Mouse (Mus musculus) CH12.LX (cell line): ENCODE measurements around the gene Ppil6. TPM values are rescaled to one million over a fixed set of nuclear protein-coding genes. Genes with fewer than 3 reads are reported as not detected.

Experiments
- DNase-seq: peaks from one replicate; pipeline ENCODE4 v3.0.0-alpha.2; 2013; ENCODE audit errors: extremely low read depth
- H3K27ac ChIP-seq: 2 replicates; pipeline ENCODE4 v1.5.1; 2012; ENCODE audit warnings: low read depth, mild to moderate bottlenecking, control low read depth, moderate library complexity; ENCODE audit not compliant: insufficient read depth
- H3K27me3 ChIP-seq: replicated peaks from 2 replicates; pipeline ENCODE3; 2012; ENCODE audit warnings: inconsistent platforms
- H3K36me3 ChIP-seq, 2 experiments: replicated peaks in 1 of 2; 2 replicates each; pipeline versions ENCODE3 to v1.6.1; 2012; ENCODE audit warnings: inconsistent platforms in 1 of 2, low read length in 1 of 2, mild to moderate bottlenecking in 1 of 2, mixed read lengths in 1 of 2, moderate library complexity in 1 of 2; ENCODE audit not compliant: control insufficient read depth in 1 of 2, insufficient read depth in 1 of 2
- H3K4me1 ChIP-seq, 2 experiments: 2 replicates each; pipeline ENCODE4 v1.6.1; 2012; ENCODE audit warnings: inconsistent platforms in 1 of 2, moderate library complexity in 1 of 2; ENCODE audit not compliant: insufficient read depth in 2 of 2, control insufficient read depth in 1 of 2
- H3K4me2 ChIP-seq: 2 replicates; pipeline ENCODE4 v1.6.1; 2012; ENCODE audit warnings: low read depth, mild to moderate bottlenecking, control low read depth; ENCODE audit not compliant: poor library complexity, insufficient read depth, severe bottlenecking
- H3K4me3 ChIP-seq, 3 experiments: fragments of 150-350 bp in 1 of 3; sonication (generic) in 1 of 3; replicated peaks in 1 of 3; 2 replicates each; pipeline versions ENCODE3 to v1.5.1; 2011 to 2012; ENCODE audit warnings: low read depth in 2 of 3, low read length in 2 of 3, mild to moderate bottlenecking in 2 of 3, moderate library complexity in 2 of 3, control low read depth in 1 of 3, improper control_type of control experiment in 1 of 3, inconsistent platforms in 1 of 3, mixed read lengths in 1 of 3; ENCODE audit not compliant: poor library complexity in 1 of 3
- H3K79me2 ChIP-seq: replicated peaks from 2 replicates; pipeline ENCODE4 v1.6.1; 2012; ENCODE audit warnings: mild to moderate bottlenecking, moderate library complexity; ENCODE audit not compliant: control insufficient read depth, poor library complexity, insufficient read depth, severe bottlenecking; ENCODE audit errors: extremely low read depth
- H3K9ac ChIP-seq: 2 replicates; pipeline ENCODE4 v1.6.1; 2012; ENCODE audit warnings: low read depth, mild to moderate bottlenecking, control low read depth, moderate library complexity; ENCODE audit not compliant: insufficient read depth
- H3K9me3 ChIP-seq: replicated peaks from 2 replicates; pipeline ENCODE3; 2012; ENCODE audit warnings: low read length, inconsistent platforms, mixed read lengths
- CHD1 ChIP-seq: IDR thresholded peaks from 2 replicates; pipeline ENCODE4 v1.6.1; 2012; ENCODE audit warnings: low read depth, low read length, improper control_type of control experiment, inconsistent platforms
- CHD2 ChIP-seq: IDR thresholded peaks from 2 replicates; pipeline ENCODE4 v1.6.1; 2011; ENCODE audit warnings: low read length, improper control_type of control experiment
- CTCF ChIP-seq, 2 experiments: IDR thresholded peaks in 1 of 2; conservative IDR thresholded peaks in 1 of 2; 2 replicates each; pipeline ENCODE4 v1.5.1; 2011 to 2012; ENCODE audit warnings: low read depth in 2 of 2, low read length in 2 of 2, improper control_type of control experiment in 1 of 2, inconsistent platforms in 1 of 2, mild to moderate bottlenecking in 1 of 2, moderate library complexity in 1 of 2
- E2F4 ChIP-seq: IDR thresholded peaks from 2 replicates; pipeline ENCODE4 v1.6.1; 2011; ENCODE audit warnings: low read depth, low read length, improper control_type of control experiment; ENCODE audit not compliant: insufficient replicate concordance
- ELF1 ChIP-seq: IDR thresholded peaks from 2 replicates; pipeline ENCODE4 v1.6.1; 2014; ENCODE audit warnings: low read depth, mild to moderate bottlenecking, inconsistent platforms, low read length, improper control_type of control experiment
- ETS1 ChIP-seq: conservative IDR thresholded peaks from 2 replicates; pipeline ENCODE4 v1.6.1; 2012; ENCODE audit warnings: low read depth, mild to moderate bottlenecking, inconsistent platforms, low read length, improper control_type of control experiment, moderate library complexity
- GABPA ChIP-seq: IDR thresholded peaks from 2 replicates; pipeline ENCODE4 v1.6.1; 2012; ENCODE audit warnings: low read depth, low read length, improper control_type of control experiment, inconsistent platforms; ENCODE audit not compliant: insufficient replicate concordance
- HCFC1 ChIP-seq: IDR thresholded peaks from 2 replicates; pipeline ENCODE4 v1.6.1; 2012; ENCODE audit warnings: low read depth, mild to moderate bottlenecking, inconsistent platforms, low read length, improper control_type of control experiment
- JUN ChIP-seq: IDR thresholded peaks from 2 replicates; pipeline ENCODE4 v1.6.1; 2011; ENCODE audit warnings: low read depth, mild to moderate bottlenecking, low read length, improper control_type of control experiment, moderate library complexity; ENCODE audit not compliant: insufficient read depth
- JUND ChIP-seq: conservative IDR thresholded peaks from 2 replicates; pipeline ENCODE4 v1.6.1; 2011; ENCODE audit warnings: low read depth, low read length, improper control_type of control experiment
- KAT2A ChIP-seq: IDR thresholded peaks from 2 replicates; pipeline ENCODE4 v1.6.1; 2012; ENCODE audit warnings: low read length, improper control_type of control experiment, inconsistent platforms; ENCODE audit not compliant: insufficient replicate concordance
- MAFK ChIP-seq: IDR thresholded peaks from 2 replicates; pipeline ENCODE4 v1.6.1; 2011; ENCODE audit warnings: low read length, improper control_type of control experiment; ENCODE audit not compliant: insufficient replicate concordance
- MAX ChIP-seq: IDR thresholded peaks from 2 replicates; pipeline ENCODE4 v1.6.1; 2011; ENCODE audit warnings: low read length, improper control_type of control experiment
- MYC ChIP-seq: IDR thresholded peaks from 2 replicates; pipeline ENCODE4 v1.6.1; 2011; ENCODE audit warnings: low read depth, mild to moderate bottlenecking, improper control_type of control experiment, low read length
- NELFE ChIP-seq: IDR thresholded peaks from 2 replicates; pipeline ENCODE4 v1.6.1; 2011; ENCODE audit warnings: low read depth, low read length, improper control_type of control experiment
- NRF1 ChIP-seq: IDR thresholded peaks from 2 replicates; pipeline ENCODE4 v1.6.1; 2014; ENCODE audit warnings: low read depth, mild to moderate bottlenecking, inconsistent platforms, low read length, improper control_type of control experiment, moderate library complexity
- POLR2A ChIP-seq: IDR thresholded peaks from 2 replicates; pipeline ENCODE4 v1.6.1; 2011; ENCODE audit warnings: low read depth, mild to moderate bottlenecking, improper control_type of control experiment, low read length
- POLR2AphosphoS2 ChIP-seq: IDR thresholded peaks from 2 replicates; pipeline ENCODE4 v1.6.1; 2011; ENCODE audit warnings: low read depth, low read length, improper control_type of control experiment
- RAD21 ChIP-seq: IDR thresholded peaks from 2 replicates; pipeline ENCODE4 v1.6.1; 2011; ENCODE audit warnings: low read depth, mild to moderate bottlenecking, low read length, improper control_type of control experiment, moderate library complexity
- RCOR1 ChIP-seq: conservative IDR thresholded peaks from 2 replicates; pipeline ENCODE4 v1.6.1; 2012; ENCODE audit warnings: low read depth, mild to moderate bottlenecking, inconsistent platforms, low read length, improper control_type of control experiment
- SIN3A ChIP-seq: IDR thresholded peaks from 2 replicates; pipeline ENCODE4 v1.6.1; 2012; ENCODE audit warnings: low read length, improper control_type of control experiment, inconsistent platforms
- SMC3 ChIP-seq: IDR thresholded peaks from 2 replicates; pipeline ENCODE4 v1.6.1; 2011; ENCODE audit warnings: low read depth, low read length, improper control_type of control experiment
- TCF12 ChIP-seq: IDR thresholded peaks from 2 replicates; pipeline ENCODE4 v1.6.1; 2014; ENCODE audit warnings: low read depth, mild to moderate bottlenecking, inconsistent platforms, low read length, improper control_type of control experiment
- UBTF ChIP-seq: IDR thresholded peaks from 2 replicates; pipeline ENCODE4 v1.6.1; 2012; ENCODE audit warnings: low read depth, mild to moderate bottlenecking, inconsistent platforms, low read length, improper control_type of control experiment, moderate library complexity
- USF1 ChIP-seq: IDR thresholded peaks from 2 replicates; pipeline ENCODE4 v1.6.1; 2014; ENCODE audit warnings: low read depth, mild to moderate bottlenecking, inconsistent platforms, low read length, improper control_type of control experiment
- USF2 ChIP-seq: conservative IDR thresholded peaks from 2 replicates; pipeline ENCODE4 v1.6.1; 2011; ENCODE audit warnings: low read depth, low read length, improper control_type of control experiment
- ZC3H11A ChIP-seq: IDR thresholded peaks from 2 replicates; pipeline ENCODE4 v1.6.1; 2012; ENCODE audit warnings: low read depth, mild to moderate bottlenecking, inconsistent platforms, low read length, improper control_type of control experiment
- ZMIZ1 ChIP-seq: IDR thresholded peaks from 2 replicates; pipeline ENCODE4 v1.6.1; 2012; ENCODE audit warnings: low read depth, mild to moderate bottlenecking, inconsistent platforms, low read length, improper control_type of control experiment
- ZNF384 ChIP-seq: IDR thresholded peaks from 2 replicates; pipeline ENCODE4 v1.6.1; 2012; ENCODE audit warnings: low read depth, low read length, improper control_type of control experiment, inconsistent platforms
- dilution Hi-C: fragments of 300-500 bp; cut with MboI; formaldehyde crosslinking; loops from 2 replicates; pipeline ENCODE4 v1.14.3; 2020; ENCODE audit warnings: low sequenced_read_pairs; ENCODE audit not compliant: extremely low pct_unique_long_range_greater_than_20kb, extremely low pct_ligation_motif_present
- in situ Hi-C: fragments of 300-500 bp; cut with MboI; formaldehyde crosslinking; loops from 3 replicates; pipeline ENCODE4 v1.14.3; 2019; ENCODE audit warnings: low sequenced_read_pairs, low pct_ligation_motif_present, low pct_unique_long_range_greater_than_20kb, mixed read lengths
- polyA plus RNA-seq: library from polyadenylated mRNA; unstranded; fragments of >175 nt; gene quantifications from 2 replicates; pipeline ENCODE4 v1.2.1, GENCODE M21; 2012; ENCODE audit warnings: low read depth; ENCODE audit not compliant: insufficient read length
- total RNA-seq, 2 experiments: library from RNA; depleted of rRNA; stranded (reverse); fragments of 300-350 nt in 1 of 2; fragments of >200 nt in 1 of 2; gene quantifications; 2 replicates each; pipeline ENCODE4 v1.2.3; 2012 to 2014

Gene Ppil6
- total and polyA plus RNA-seq, 3 experiments, result not detected

GRCm38 (mm10) chr10:41474981-41475391 is 15.3 kb upstream of the Ppil6 start:
- no peaks in the 10 kb centered on the region for H3K27me3 ChIP-seq
- H3K27ac ChIP-seq, result peak overlapping the region; percentile 42; the same call in 1 of the 2 replicates
- peaks cover 10 to 21% of the 10 kb centered on the region in 2 experiments for H3K36me3 ChIP-seq
- dilution Hi-C loops, result no loop called here
- in situ Hi-C loops, result no loop called here
- peaks cover 13 to 61% of the 10 kb centered on the region in 2 experiments for H3K4me1 ChIP-seq
- TF ChIP-seq CTCF (conservative IDR thresholded peaks at IDR 0.05 in 1 of 2, IDR thresholded peaks at IDR 0.05 in 1 of 2; ENCODE audit: low read depth in 2 of 2, low read length in 2 of 2) (no peak), CHD1 (no peak), JUN (no peak), HCFC1 (0 out of 2 replicates have a peak, but pooled peaks have one; percentile 4), SMC3 (no peak), USF1 (no peak), USF2 (no peak), E2F4 (no peak), TCF12 (0 out of 2 replicates have a peak, but pooled peaks have one; percentile 10), RCOR1 (no peak), POLR2A (no peak), POLR2AphosphoS2 (no peak), MAFK (no peak), NRF1 (no peak)
- H3K9ac ChIP-seq, result peak overlapping the region; percentile 61
- no peaks in the 10 kb centered on the region for H3K9me3 ChIP-seq
- H3K4me2 ChIP-seq, result peak overlapping the region; percentile 69
- no peak for DNase-seq
- H3K4me3 ChIP-seq, result no peak overlapping the region
- H3K79me2 ChIP-seq, result 0 out of 2 replicates have a peak, but pooled peaks cover 2% of the 10 kb centered on the region

GRCm38 (mm10) chr10:41476171-41477017 is 13.8 kb upstream of the Ppil6 start, which contains the start of gene Mical1:
TSS of gene Mical1 (plus strand) at chr10:41476314.
- Histone ChIP-seq H3K27ac (peak within 1 kb of the TSS; percentile 57), H3K4me3 (peak within 1 kb of the TSS; percentile 67 to 88 (median 79)), H3K4me1 (peaks cover 7 to 50% of the 10 kb centered on the region in 2 experiments), H3K36me3 (peaks cover 20 to 35% of the 10 kb centered on the region in 2 experiments), H3K27me3 (no peaks in the 10 kb centered on the region), H3K4me2 (peak within 1 kb of the TSS; percentile 89), H3K9me3 (no peaks in the 10 kb centered on the region), H3K79me2 (0 out of 2 replicates have a peak, but pooled peaks cover 2% of the 10 kb centered on the region), H3K9ac (peak within 1 kb of the TSS; percentile 79)
- dilution Hi-C loops, result no loop called here
- in situ Hi-C loops, result no loop called here
- DNase-seq, result peak; percentile 74
- TF ChIP-seq MAX, result peak; percentile 60; the same call in 1 of the 2 replicates
- TF ChIP-seq RAD21, result no peak; the same call in 1 of the 2 replicates
- TF ChIP-seq ELF1, result peak; percentile 58
- no peak for TF ChIP-seq ZNF384
- peak; percentile 79 for TF ChIP-seq TCF12
- TF ChIP-seq USF1, result no peak
- TF ChIP-seq KAT2A, result 0 out of 2 replicates have a peak, but pooled peaks have one; percentile 46
- TF ChIP-seq GABPA, result no peak
- no peak for TF ChIP-seq CHD1
- TF ChIP-seq ETS1, result peak; percentile 59
- TF ChIP-seq MYC, result no peak
- TF ChIP-seq CHD2, result peak; percentile 35; the same call in 1 of the 2 replicates
- no peak for TF ChIP-seq UBTF
- no peak for TF ChIP-seq POLR2AphosphoS2
- TF ChIP-seq RCOR1, result 0 out of 2 replicates have a peak, but pooled peaks have one; percentile 59
- no peak for TF ChIP-seq ZC3H11A
- peak; percentile 80 for TF ChIP-seq SIN3A
- TF ChIP-seq JUND, result no peak
- TF ChIP-seq POLR2A, result peak; percentile 76
- no peak for TF ChIP-seq JUN
- peak; percentile 64; the same call in 1 of the 2 replicates for TF ChIP-seq ZMIZ1
- TF ChIP-seq NELFE, result peak; percentile 73
- no peak; the same call in 1 of the 2 replicates for TF ChIP-seq HCFC1
